Mouse (Mus musculus): Measurements from ENCODE around the gene Fam120b. TPM values are rescaled to one million over a fixed set of nuclear protein-coding genes. Genes with fewer than 3 reads are reported as not detected.
"Not testable (repeated sequence)": the region's sequence is repeated elsewhere in the genome, so short reads cannot be mapped to it uniquely, and the experiment has no call there.

Fam120b gene
- total RNA-seq, 2 experiments from 2014 or later, result 10.9 to 11.2 TPM

DNA sequence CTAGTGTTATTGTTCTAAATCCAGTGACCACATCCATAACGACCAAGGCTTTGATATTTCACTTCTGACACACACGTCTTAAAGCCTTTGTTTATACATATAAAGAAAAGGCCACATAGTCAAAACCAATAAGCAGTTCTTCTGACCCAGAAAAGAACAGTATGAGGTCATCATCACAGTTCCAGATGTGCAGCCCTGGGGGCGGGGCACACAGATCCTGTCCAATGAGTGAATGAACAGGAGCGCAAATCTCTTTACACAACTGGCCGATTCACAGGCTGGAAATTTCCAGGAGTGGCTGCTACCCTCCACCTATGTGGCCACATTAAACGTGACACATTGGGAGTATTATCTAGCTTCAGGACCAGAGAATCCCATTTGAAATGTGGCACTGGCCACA, 33.4 kb downstream of the Fam120b start:
- intact Hi-C loops (cut with DNase I), result no loop called here

DNA sequence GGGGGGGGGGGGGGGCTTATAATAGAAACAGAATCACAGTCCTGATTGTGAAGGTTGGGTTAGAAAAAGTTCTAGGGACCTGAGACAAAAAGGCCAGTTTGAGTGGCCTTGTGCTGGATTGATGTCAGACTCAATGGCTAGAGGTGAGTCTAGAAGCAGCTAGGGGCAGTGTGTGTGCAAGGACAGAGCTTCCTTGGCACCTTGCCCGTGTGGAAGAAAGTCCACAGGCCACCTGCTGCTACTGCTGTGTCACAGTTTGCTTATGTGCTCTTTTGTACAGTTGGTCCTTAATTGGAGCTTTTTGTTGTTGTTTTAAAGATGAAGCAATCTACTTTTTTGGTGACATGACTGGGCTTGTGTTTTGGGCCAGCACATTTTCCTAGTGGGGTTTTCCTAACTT, 33.9 kb downstream of the Fam120b start:
- intact Hi-C loops (cut with DNase I), result no loop called here
- DNase-seq, result peak; percentile 16 to 17

More for the DNA sequence above, 33.4 kb downstream of the Fam120b start:
- DNase-seq, result no peak

DNA sequence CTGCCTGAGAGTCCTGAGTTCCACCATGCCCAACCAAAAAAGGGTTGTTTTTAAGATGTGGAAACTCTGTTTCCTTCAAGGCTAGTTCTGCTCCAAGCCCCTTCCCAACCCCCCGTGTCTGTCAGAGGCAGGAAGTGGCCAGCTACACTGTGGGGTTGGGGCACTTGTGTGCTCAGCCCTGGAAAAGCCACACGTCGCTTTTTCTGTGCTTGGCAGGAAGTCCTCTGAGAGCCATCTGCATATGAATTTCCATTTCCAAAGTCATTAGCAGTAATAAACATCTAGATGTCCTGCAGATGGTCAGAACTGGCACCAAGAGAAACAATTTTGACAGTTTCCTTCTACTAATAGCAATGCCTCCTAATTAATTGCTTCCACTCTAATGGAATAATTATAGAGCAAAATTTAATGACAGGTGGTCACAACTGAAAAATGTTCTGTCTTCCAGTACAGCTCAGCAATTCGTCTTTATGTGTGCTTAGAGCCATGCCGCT, 35.1 kb downstream of the Fam120b start:
- intact Hi-C loops (cut with DNase I), result no loop called here
- no peak for DNase-seq

DNA sequence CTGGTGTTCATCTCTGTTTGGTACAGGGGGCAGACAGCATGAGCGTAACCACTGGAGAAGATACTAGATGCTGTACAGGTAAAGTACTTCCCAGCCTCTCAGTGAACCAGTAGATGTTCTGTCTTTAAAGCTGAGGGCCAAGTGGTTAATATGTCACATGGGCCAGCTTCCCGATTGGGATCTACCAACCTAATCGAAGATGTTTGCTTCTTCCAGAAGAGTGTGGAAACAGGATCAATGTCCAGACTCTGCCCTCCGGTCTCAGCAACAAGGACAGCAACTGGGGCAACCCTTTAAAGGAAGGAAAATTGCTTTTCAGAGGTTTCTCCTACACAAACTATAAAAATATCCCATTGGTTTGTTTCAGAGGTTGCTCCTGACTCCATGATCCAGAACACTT, 35.5 kb downstream of the Fam120b start:
- DNase-seq, result no peak
- intact Hi-C loops (cut with DNase I), result no loop called here

DNA sequence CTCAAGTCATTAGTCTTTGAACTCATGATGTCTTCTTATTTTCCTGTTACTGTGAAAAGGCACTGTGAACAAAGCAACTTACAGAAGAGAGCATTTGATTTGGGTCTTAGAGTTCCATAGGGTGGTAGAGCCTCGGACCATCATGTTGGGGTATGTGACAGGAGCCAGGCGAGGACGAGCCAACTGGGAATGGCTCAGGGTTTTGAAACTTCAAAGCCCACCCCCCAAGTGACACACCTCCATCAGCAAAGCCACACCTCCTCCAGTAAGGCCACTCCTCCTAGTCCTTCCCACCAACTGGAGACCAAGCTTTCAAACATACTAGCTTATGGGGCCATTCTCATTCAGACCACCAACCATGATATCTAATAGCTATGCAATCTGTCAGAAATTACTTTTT, 36.0 kb downstream of the Fam120b start:
- intact Hi-C loops (cut with DNase I), result no loop called here
- no peak for DNase-seq

DNA sequence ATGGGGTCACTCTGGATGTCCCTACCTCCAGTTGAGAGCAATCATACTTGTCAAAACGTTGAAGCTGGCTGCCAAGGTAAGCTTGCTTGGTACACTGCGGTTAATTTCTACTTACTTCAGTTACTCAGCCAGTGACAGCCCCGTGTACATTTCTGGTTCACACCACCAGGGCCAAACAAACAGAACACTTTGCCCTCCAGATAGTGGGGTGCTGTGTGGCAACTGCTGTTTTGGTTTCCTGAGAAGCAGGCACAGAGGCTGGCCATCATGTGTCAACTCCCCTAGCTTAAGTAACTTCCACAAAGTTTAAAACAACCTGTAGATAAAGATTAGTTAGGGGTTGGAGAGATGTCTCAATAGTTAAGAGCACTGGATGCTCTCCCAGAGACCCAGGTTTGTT, 38.7 kb downstream of the Fam120b start:
- intact Hi-C loops (cut with DNase I), result no loop called here
- no peak for DNase-seq

DNA sequence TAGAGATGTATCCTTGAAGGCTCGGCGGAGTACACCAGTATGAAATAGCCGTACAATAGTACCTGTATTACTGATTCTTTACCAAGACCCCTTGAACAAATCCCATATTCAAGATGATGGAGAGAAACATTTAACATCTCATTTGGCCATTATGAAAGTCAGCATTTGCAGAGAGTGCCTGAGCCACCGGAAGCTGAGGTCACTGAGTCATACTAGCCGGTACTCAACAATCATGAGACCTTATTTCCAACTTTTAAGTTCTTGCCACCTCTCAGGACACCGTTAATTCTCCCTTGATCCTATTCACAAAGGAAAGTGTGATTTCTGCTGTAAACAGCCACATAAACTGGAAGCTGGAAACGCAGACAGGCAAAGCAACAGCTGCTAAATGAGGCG, 44.1 kb downstream of the Fam120b start:
- DNase-seq, result no peak

DNA sequence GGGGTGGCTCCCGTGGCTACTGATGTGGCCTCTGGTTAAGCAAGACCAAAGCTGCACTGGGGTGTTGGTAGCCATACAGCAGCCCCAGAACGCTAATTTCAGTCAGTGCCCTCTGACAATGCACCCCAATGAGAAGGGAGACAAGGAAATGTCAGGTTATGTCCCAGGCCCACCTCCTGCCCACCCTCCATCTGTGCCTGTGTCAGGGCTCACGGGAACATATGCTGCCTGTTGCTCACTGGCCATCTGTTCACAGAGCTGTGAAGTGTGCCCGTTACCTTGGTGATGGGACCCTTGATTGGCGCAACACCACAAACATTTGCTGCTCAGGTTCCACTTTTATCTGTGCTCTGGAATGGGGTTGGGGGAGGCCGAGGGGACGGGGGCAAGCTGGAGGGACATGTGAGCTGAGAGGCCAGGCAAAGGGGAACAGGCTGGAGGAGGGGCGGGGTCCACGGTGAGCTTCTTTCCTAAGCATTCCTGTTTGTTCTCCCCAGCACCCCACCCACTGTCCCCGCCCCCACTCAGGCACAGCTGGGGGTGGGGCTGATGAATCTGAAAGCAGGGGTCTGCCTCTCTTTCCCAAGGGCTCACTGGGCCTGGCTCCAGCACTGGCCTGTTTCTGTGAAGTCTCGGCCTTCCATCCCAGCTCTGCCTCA, 44.6 kb downstream of the Fam120b start:
- intact Hi-C loops (cut with DNase I), result no loop called here
- peak in 1 of 2 experiments; percentile 10 for DNase-seq

More for the DNA sequence above, 44.1 kb downstream of the Fam120b start:
- intact Hi-C loops (cut with DNase I), result no loop called here

DNA sequence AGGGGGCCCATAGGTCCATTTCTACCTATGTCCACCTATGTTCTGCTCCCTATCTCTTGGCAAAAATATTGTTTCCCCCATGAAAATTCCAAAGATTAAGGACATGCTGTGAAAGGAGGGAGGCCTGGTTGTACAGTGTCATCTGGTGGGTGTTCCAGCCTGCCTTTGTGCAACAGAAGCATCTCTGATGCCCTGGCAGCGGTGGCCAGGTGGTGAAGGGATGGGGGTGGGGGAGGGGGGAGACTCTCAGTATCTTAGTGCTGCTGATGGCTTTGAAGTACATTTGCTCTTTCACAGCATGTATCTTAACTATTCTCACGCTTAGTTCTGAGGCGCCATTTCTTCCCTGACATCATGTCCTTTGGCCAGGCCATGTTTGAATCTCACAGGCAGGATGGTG, 49.4 kb downstream of the Fam120b start:
- DNase-seq, result no peak
- intact Hi-C loops (cut with DNase I), result no loop called here

DNA sequence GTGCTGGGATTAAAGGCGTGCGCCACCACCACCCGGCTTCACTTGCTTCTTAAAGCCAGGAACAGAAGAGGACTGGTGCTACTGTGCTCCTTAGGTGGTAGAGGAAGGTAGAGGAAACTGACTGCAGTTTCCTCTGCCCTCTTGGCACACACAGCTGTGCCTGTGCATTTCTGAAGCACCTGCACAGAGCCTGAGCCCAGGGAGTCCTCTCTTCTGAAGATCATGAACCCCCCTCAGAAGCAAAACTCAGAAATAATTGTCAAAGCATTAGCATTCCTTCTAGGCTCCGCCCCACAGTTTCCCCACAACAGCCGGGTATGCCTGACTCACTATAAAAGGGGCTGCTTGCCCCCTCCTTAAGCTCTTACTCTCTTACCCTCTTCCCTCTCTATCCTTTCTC, 51.8 kb downstream of the Fam120b start:
- intact Hi-C loops (cut with DNase I), result no loop called here
- no peak for DNase-seq

DNA sequence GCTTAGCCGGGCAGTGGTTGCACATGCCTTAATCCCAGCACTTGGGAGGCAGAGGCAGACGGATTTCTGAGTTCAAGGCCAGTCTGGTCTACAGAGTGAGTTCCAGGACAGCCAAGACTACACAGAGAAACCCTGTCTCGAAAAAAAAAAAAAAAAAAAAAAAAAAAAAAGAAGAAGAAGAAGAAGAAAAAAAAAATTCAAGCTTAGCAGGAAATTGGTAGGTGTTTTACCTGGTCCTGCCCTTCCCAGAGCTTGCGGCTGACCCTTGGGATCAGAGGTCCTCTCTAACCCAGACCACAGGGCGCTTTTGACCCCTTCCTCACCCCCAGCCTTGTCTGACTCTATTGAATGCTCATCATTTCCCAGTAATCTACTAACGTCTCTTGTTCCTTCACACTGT, 53.1 kb downstream of the Fam120b start:
- intact Hi-C loops (cut with DNase I); DNase-seq: not testable (repeated sequence)

DNA sequence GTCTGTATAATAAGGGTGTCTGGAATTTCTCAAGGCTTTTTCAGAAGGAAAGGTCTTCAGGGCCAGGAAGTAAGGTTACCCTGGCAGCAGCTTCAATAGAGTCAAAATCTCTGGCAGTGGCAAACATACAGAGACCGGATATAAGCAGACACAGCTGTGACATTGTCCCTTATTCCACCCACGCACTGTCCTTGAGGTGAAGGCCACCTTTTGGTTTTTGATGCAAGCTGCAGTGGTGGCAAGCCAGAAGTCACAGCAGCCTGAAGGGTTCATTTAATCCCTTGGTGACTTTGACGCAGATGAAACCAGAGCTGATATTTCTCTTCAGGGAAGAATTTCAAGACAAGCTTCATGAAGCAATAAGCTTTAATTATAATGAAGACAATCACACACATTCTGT, 53.6 kb downstream of the Fam120b start:
- intact Hi-C loops (cut with DNase I), result no loop called here
- DNase-seq, result no peak

DNA sequence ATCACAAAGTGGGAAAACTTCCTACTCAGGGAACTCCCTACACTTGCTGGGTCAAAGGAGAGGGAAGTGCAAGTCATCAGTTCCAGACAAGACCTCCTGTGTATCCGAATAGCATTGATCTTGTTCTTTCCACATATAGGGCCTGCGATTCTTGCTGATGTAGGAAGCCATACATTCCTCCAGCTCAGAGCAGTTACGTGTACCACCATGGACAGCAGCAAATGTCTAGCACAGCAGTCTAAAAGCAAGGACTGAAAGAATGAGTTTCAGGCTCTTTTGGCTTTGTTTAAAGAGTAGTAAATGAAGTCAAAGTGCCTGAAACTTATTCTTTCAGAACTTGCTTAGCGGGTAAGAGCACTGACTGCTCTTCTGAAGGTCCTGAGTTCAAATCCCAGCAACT, 59.2 kb downstream of the Fam120b start:
- DNase-seq, result no peak
- intact Hi-C loops (cut with DNase I), result no loop called here

DNA sequence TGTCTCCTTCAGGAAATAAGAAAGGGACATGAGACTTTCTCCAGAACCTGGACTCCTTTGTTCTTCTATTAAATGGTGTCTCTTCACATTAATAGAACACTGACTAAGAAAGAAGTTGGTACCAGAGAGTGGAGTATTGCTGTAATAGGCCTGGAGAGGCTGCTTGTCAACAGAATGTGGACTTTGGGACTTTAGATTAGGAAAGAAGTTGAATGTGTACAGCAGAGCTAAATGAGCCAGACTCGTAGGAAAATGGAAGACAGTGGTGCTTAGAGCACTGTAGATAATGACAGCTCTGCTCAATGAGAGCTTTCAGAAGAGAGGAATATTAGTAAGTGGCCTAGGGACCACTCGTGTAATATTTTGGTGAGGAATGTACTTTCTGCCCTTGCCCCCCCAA, 60.6 kb downstream of the Fam120b start:
- DNase-seq, result no peak
- intact Hi-C loops (cut with DNase I), result no loop called here

DNA sequence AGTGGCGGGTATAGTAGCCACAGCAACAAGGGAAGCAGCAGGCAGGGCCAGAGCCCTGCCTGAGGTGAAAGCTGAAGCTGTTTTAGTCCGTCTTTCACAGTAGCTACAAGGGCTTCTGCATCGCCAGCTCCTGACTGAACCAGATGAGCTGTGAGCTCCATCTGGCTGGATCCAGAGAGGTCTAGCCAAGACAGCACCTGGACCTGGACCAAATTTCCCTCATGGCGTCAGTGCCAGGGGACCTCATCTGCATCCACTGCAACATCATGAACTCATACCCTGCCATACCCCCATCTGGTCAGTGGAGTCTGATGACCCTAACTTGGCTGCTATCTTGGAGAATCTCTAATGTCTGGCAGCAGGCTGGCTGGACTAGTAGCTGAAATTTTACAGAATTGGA, 63.8 kb downstream of the Fam120b start:
- intact Hi-C loops (cut with DNase I), result no loop called here
- no peak for DNase-seq

DNA sequence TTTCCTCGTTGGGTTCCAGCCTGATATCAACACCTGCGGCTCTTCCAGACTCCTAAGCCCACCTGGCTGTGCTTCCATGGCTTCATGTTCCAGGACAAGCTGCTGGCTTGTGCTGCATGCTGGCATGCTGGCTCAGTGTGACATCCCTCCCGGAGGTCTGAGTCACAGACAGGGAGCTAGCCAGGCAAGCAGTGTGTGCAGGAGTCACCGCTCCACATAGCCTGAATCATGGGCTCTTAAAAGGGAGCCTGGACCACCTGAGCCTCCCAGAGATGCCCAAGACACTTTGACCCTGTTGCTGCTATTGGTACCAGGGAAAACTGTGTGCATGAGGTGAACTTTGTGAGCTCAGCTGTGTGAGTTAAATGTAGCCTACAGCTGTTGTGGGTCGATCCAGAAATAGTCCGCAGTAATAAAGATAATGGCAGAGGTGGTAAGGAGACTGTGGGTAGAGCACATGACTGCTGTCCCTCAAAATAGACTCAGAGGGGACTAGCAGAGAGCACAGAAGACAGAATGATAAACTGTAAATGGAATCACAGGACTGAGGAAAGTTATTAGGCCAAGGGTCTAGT, 66.0 kb downstream of the Fam120b start:
- peak; percentile 27 to 44 for DNase-seq
- intact Hi-C loops (cut with DNase I), result no loop called here

DNA sequence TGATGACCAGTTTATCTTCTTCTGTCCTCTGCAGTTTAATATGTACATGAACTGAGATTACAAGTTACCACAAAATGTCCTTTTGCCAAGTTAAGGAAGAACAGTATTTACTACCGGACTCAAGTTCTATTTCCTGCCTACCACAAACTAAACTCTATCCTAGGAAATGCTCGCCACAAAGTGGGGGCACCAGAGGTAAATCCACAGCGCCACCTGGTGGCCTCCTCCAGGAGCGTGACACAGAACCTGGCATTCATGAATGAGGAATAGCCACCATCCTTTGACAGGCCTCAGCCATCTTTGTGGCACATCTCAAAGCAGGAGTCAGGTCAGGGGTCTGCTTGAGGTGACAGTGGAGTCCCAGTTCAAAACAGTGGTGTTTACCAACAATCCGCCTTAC, 71.7 kb downstream of the Fam120b start:
- intact Hi-C loops (cut with DNase I), result loop anchor here (1.0 to 5.0 kb wide), 3 partner anchors 49 to 402 kb away; partner anchors contain the start of gene Dll1
- DNase-seq, result peak; percentile 80 to 85

DNA sequence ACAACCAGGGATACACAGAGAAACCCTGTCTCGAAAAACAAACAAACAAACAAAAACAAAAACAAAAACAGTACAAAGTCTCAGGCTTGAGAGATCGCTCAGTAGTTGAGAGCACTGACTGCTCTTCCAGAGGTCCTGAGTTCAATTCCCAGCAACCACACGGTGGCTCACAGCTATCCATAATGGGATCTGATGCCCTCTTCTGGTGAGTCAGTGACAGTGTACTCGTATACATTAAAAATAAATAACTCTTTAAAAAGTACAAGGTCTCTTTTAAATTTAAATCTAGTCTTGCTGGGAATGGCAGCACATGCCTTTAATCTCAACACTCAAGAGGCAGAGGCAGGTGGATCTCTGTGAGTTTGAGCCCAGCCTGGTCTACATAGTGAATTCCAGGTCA, 76.7 kb downstream of the Fam120b start:
- no peak for DNase-seq
- intact Hi-C loops (cut with DNase I), result no loop called here
